Mouse (Mus musculus) kidney, postnatal 36 days (tissue): ENCODE results near the gene 2310034G01Rik.

ENCODE experiments used
- DNase-seq, 2 experiments: peaks; one replicate each; pipeline ENCODE4 v3.0.0; 2021 to 2022; ENCODE audit warnings: mixed read lengths in 2 of 2

The 2310034G01Rik gene

GRCm38 (mm10) chr19:46350168-46350932, at the start of gene 2310034G01Rik:
2310034G01Rik (minus strand) TSS chr19:46350302.
- peak in 1 of 2 experiments; percentile 35 for DNase-seq

DNA sequence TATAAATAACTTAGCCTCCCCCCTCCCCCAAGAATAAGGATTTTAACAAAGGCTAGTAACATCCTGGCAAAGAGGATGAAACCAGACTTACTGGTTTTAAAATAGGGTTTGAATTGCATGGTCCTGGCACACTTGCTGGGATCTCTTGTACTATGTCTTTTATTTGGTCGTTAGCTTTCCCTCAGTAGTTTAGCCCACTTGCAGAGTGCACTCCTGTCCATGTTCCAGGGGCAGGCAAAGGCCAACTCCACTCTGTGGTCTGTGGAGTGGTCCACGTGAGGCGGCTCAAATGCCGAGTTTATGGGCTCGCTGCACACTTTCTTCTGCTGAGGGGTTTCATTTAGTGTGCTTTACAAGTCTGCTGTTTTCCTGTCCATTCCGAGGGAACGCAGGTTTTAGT, 49.8 kb upstream of the 2310034G01Rik start:
- peak; percentile 55 for DNase-seq

DNA sequence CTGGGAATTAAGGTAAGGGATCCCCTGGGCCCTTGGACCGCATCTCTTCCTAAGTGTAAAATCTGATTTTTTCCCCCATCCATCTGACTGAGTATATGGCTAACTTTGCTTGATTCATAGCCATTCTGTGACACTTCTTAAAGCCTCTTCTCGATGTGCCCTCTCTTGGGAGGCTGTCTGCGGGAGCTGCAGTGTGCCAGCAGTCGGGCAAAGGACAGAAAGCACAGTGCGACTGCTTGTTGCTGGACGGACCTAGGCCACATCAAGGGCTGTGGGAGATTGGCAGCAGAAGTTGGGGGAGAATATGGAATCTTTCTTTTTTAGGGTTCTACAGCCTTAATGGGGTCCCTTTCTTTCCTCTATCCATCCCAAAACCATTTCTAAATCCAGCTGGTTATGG, 49.3 kb upstream of the 2310034G01Rik start:
- peak; percentile 44 to 59 for DNase-seq

GRCm38 (mm10) chr19:46398401-46398800, 48.3 kb upstream of the 2310034G01Rik start:
- DNase-seq = no peak

DNA sequence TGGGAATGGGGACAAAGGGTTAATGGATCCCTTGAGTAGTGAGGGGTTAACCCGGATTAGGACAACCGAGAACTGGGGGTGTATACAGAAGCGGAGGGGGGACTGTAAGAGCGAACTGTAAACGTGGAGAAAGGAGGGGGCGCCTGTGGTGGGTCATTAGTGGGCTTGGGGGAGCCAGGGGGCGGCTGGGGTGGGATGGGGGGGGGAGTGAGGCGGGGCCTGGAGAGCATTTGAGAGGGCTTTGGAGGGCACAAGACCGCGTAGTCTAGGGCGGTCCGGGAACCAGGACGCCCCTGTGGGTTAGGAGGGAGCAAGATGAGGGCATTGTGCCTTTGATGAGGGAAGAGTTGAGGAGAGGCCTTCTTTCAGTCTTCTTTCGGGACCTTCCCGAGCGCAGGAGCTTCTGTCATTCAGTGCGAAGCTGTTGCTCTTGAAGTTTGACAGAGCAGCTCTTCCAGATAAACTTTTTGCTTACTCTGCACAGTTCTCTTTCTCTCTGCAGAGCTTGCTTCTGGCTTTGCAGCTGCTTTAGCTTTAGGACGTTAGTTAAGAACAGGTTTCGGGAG, 47.4 kb upstream of the 2310034G01Rik start:
- DNase-seq = peak in 1 of 2 experiments; percentile 43

- peak; percentile 98 for DNase-seq
Measured at GRCm38 (mm10) chr19:46396686-46397435, 46.8 kb upstream of the 2310034G01Rik start, which contains the start of gene Sufu. Sufu (plus strand) TSS chr19:46396896.

- no peak for DNase-seq
Measured at GRCm38 (mm10) chr19:46396109-46396508, 46.0 kb upstream of the 2310034G01Rik start.

- peak; percentile 98 for DNase-seq
Measured at GRCm38 (mm10) chr19:46395109-46396009, 45.3 kb upstream of the 2310034G01Rik start, which contains the start of gene Actr1a. Actr1a (minus strand) TSS chr19:46395748.

DNA sequence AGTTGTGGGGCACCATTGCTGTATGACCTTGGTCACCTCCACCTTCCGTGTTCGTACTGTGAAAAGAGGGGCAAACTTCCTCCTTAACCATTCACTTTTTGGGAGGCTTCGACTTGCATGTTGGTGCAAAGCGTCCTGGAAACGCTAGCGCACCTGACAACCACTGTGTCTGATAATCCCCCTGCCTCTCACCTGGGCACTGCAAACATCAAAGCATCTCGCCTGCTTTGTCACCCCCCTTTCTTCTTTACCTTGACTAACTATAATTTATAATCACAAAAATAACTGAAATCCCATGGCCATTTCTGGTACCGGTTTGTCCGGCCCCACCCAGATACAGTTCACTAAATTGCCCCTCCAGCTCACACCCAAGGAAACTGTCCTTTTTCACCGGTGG, 44.6 kb upstream of the 2310034G01Rik start:
- DNase-seq = no peak

- DNase-seq = peak; percentile 43 to 74
Measured at GRCm38 (mm10) chr19:46392018-46392417, 41.9 kb upstream of the 2310034G01Rik start.

- DNase-seq = peak in 1 of 2 experiments; percentile 60
Measured at GRCm38 (mm10) chr19:46389872-46390271, 39.8 kb upstream of the 2310034G01Rik start.

- DNase-seq = peak; percentile 64 to 66
Measured at GRCm38 (mm10) chr19:46382275-46382674, 32.2 kb upstream of the 2310034G01Rik start.

- no peak for DNase-seq
Measured at GRCm38 (mm10) chr19:46375891-46376290, 25.8 kb upstream of the 2310034G01Rik start.

DNA sequence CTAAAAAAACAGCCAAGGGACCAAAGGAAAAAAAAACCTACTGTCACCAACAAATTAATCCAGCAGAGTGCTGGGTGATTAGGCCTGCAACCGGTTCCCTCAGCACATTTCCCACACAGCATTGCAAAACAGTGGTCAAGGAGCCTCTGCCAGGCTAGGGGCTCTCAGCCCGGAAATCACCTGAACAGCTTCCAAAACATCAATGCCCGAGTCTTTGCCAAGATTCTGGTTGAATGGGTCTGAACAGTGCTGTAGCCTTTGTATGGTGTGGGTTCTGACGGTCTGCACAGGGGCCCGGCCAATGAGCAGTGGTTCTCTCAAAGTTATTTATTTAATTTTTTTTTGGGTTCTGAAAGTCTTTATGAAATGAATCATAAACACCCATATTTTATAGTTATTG, 25.4 kb upstream of the 2310034G01Rik start:
- no peak for DNase-seq

DNA sequence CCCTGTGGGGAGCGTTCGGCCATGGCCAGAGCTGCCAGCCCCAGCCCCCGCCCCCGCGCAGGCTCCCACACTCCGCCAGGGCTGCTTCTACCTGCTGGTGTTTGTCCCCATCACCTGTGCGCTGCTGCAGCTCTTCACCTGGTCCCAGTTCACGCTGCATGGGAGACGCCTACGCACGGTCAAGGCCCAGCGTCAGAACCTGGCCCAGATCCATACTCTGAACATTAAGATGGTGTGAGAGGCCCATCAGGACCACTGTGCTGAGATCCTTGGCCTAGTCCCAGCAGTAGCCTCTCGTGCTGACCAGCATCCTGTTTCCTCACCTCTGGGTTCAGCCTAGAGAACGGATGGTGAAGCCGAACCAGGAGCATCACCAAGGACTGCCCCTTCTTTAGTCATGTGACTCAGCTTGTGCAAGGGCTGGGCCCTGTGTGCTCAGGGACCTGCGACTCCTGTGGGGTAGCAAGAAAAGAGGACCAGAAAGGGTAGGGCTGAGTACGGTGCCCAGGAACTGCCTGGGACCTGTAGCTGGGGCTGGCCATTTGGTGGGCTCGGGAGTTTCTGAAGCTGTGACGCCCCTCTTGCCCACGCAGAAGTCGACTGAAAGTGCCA, 24.5 kb upstream of the 2310034G01Rik start:
- no peak for DNase-seq

DNA sequence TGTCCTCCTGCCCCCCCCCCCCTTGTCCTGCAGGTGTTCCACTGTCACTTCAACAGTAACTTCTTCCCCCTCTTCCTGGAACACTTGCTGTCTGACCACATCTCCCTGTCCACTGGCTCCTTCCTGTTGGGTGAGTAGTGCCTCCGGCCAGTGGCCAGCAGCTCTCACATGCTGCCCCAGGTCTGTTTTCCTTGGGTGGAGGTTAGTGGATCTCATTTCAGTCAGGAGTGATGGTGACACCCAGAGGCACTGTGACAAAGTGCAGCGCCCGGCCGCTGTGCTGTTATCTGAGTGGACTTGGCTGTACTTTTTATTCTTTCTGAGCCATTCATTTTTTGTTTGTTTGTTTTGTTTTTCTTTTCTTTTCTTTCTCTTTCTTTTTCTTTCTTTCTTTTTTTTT, 19.1 kb upstream of the 2310034G01Rik start:
- peak; percentile 73 to 79 for DNase-seq

DNA sequence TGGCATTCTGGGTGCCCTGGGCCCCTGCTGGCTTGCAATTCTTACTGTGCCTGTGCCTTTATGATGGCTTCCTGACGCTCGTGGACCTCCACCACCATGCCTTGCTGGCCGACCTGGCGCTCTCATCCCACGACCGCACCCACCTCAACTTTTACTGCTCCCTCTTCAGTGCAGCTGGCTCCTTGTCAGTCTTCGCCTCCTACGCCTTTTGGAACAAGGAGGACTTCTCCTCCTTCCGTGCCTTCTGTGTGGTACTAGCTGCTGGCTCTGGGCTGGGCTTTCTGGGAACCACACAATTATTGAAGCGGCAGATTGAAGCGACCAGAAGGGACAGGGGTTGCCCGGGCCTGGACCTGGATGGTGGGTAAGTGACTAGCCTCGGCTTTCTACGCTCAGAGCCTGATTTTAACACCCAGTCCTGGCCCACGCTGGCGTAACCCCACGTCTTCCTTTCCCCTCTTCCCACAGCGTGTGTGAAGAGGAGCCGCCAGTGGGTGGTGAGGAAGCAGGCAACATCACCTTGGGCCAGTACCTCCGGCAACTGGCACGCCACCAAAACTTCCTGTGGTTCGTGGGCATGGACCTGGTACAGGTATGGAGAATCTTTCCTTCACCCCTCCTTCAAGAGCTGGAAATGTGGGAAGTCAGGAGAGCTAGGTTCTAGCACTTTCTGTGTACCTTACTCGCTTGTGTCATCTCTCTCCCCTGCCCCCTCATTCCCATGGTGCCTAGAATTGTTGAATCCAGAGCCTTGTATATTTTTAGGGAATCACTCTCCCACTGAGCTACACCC, 17.9 kb upstream of the 2310034G01Rik start:
- no peak for DNase-seq

DNA sequence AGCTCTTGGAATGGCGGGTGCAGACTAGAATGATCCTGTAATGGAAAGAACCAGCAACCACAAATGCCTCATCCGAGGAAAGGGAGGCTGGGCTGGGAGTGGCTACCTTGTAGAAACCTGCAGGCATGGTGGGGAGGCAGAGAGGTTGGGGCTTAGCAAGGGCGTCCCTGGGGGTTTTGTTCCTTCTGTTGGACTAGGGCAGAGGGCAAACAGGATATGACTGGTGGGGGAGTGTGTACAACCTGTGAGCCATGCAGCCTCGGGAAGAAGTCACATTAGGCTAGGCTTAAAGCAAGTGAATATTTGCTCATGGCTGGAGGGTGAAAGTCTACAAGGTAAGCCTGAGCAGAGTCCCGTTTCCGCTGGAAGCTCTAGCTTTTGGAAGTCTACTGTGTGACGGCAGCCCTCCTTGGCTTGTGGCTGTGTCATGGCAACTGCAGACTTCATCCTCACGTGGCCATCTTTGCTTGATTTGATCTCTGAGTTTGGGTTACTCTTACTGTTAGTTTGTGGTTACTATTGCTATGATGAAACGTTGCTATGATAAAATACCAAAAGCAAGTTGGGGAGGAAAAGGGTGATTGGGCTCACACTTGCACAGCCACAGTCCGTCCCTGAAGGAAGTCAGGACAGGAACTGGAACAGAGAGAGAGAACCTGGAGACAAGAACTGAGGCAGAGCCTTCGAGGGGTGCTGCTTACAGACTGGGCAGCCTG, 13.3 kb upstream of the 2310034G01Rik start:
- DNase-seq = no peak

DNA sequence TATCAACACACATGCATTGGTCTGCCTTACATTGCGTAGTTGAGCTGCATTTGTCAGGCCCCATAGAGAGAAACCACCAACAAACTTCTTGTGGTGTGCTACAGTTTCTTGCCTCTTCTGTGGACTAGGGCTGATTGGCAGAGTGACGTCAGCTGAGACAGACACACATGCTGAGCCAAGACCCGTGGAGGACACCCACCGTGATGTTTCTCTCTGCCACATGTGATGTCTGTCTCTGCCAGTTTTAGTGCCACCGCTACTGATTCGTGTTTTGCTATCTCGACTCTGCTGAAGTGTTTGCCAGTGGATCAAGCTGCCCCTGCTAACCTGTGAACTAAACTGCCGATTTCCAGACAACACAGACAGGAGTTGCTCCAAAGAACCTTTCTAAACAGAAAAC, 12.0 kb upstream of the 2310034G01Rik start:
- no peak for DNase-seq

DNA sequence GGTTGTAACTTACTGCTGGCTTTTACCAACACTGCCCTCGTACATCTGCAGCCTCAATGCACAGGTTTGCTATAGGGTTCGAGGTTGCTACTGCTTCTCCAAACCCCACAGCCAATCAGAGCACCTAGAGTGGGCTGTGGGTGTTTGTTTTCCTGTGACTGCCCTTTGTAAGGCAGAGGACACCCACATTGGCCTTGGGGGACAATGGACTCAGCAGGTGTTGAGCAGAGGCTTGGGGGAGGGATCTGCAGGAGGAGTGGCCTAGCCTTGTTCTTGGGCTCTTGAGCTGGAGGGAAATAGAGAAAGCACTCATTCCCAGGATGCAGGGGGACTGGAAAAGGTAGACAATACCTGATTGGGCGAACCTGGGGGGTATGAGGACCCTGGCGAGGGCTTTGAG, 8.3 kb upstream of the 2310034G01Rik start:
- no peak for DNase-seq
